Mouse (Mus musculus) retina, postnatal 1 day (tissue): ENCODE data around the gene Rbm20.

Source experiments
- DNase-seq: peaks from one replicate; pipeline ENCODE4 v3.0.0-alpha.2; 2012

Rbm20 gene

GRCm38 (mm10) chr19:53793994-53794890 lies 117.1 kb downstream of the Rbm20 start:
- DNase-seq: no peak

GRCm38 (mm10) chr19:53794996-53795395 lies 117.9 kb downstream of the Rbm20 start:
- no peak for DNase-seq

GRCm38 (mm10) chr19:53796020-53796419 lies 118.9 kb downstream of the Rbm20 start:
- DNase-seq: no peak

- DNase-seq: no peak
Measured at GRCm38 (mm10) chr19:53797770-53798169, 120.7 kb downstream of the Rbm20 start.

- DNase-seq: no peak
Measured at GRCm38 (mm10) chr19:53799885-53800284, 122.8 kb downstream of the Rbm20 start.

GRCm38 (mm10) chr19:53800365-53800999 lies 123.4 kb downstream of the Rbm20 start:
- DNase-seq: peak; percentile 55

- DNase-seq: no peak
Measured at GRCm38 (mm10) chr19:53801380-53801779, 124.3 kb downstream of the Rbm20 start.

GRCm38 (mm10) chr19:53801789-53802683 lies 124.9 kb downstream of the Rbm20 start:
- DNase-seq: no peak

- peak; percentile 24 for DNase-seq
Measured at GRCm38 (mm10) chr19:53803954-53804353, 126.8 kb downstream of the Rbm20 start.

- DNase-seq: no peak
Measured at GRCm38 (mm10) chr19:53805063-53805462, 128.0 kb downstream of the Rbm20 start.

- no peak for DNase-seq
Measured at GRCm38 (mm10) chr19:53806126-53806525, 129.0 kb downstream of the Rbm20 start.

GRCm38 (mm10) chr19:53806526-53807275 lies 129.6 kb downstream of the Rbm20 start:
- DNase-seq: peak; percentile 54

- no peak for DNase-seq
Measured at GRCm38 (mm10) chr19:53807276-53807801, 130.2 kb downstream of the Rbm20 start.

GRCm38 (mm10) chr19:53808041-53808777 lies 131.1 kb downstream of the Rbm20 start:
- no peak for DNase-seq

- DNase-seq: no peak
Measured at GRCm38 (mm10) chr19:53809185-53809861, 132.2 kb downstream of the Rbm20 start.

GRCm38 (mm10) chr19:53810024-53810423 lies 132.9 kb downstream of the Rbm20 start:
- no peak for DNase-seq

- DNase-seq: no peak
Measured at GRCm38 (mm10) chr19:53810584-53810983, 133.5 kb downstream of the Rbm20 start.

GRCm38 (mm10) chr19:53813576-53813975 lies 136.5 kb downstream of the Rbm20 start:
- DNase-seq: no peak

GRCm38 (mm10) chr19:53815714-53816113 lies 138.6 kb downstream of the Rbm20 start:
- no peak for DNase-seq

- no peak for DNase-seq
Measured at GRCm38 (mm10) chr19:53816242-53816641, 139.1 kb downstream of the Rbm20 start.

GRCm38 (mm10) chr19:53819299-53819698 lies 142.2 kb downstream of the Rbm20 start:
- DNase-seq: no peak
